Mouse (Mus musculus): ENCODE data around the gene Sipa1l3.

The Sipa1l3 gene

DNA sequence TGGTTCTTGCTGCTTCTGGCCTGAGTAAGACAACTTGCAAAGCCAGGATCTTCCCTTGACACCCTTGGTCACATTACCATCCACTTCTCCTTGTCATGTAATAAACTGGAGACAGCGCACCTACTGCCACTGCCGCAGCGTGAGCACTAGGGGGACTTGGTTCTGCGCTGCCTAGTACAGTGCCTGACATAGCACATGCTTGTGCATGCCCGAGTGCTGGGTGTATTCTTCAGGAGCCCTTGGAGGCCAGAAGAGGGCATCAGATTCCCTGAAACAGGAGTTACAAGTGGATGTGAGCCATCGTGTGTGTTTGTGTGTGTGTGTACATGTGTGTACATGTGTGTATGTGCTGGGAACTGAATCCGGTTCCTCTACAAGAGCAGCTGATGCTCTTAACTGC lies 231.0 kb downstream of the Sipa1l3 start:
- in situ Hi-C loops (cut with MboI, MseI), result loop anchor here (10.0 kb wide), 1 partner anchor 243 kb away; no protein-coding TSS in a partner anchor

GRCm38 (mm10) chr7:29284523-29284922 lies 233.9 kb downstream of the Sipa1l3 start:
- in situ Hi-C loops (cut with MboI, MseI), result loop anchor here (10.0 kb wide), 1 partner anchor 240 kb away; no protein-coding TSS in a partner anchor

DNA sequence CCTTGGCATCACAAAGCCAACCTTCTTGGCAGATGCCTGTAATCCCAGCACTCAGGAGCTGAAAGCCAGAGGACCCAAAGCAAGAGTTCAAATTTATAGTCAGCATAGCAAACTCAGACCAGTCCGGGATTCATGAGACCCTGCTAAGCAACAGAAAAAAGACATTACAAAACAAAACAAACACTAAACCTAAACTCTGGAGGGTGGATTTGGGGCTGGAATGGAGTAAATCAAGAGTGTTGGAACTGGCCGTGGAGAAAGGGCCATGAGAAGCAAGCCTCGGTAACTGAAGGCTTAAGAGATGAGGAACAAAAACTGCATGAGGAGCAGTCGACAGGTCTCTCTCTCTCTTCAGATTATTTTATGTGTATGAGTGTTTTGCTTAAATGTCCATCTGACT lies 234.6 kb downstream of the Sipa1l3 start:
- in situ Hi-C loops (cut with MboI, MseI), result loop anchor here (10.0 kb wide), 1 partner anchor 239 kb away; no protein-coding TSS in a partner anchor

DNA sequence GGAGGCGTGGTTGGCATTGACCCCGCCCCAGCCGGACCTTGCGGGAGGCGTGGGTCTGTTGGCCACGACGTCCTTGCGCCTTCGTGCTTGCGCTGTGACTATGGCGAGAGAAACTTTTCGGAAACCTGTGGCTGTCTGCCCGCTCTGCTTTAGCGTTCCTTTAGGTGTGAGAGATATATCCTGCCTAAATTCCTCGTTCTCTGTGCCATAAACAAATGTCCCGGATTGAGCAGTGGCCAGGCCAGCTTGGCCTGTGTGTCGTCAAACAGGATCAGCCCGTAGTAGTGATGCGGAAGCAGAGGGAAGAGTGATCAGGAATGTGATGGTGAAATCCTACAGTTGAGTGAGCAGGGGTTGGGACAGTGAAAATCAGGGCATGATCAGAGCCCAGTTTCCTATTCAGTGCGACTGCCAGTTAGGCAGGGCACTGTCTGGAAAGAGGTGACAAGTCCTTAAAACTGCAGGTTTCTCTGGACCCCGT lies 236.3 kb downstream of the Sipa1l3 start:
- in situ Hi-C loops (cut with MboI, MseI), result loop anchor here (10.0 kb wide), 1 partner anchor 237 kb away; no protein-coding TSS in a partner anchor

DNA sequence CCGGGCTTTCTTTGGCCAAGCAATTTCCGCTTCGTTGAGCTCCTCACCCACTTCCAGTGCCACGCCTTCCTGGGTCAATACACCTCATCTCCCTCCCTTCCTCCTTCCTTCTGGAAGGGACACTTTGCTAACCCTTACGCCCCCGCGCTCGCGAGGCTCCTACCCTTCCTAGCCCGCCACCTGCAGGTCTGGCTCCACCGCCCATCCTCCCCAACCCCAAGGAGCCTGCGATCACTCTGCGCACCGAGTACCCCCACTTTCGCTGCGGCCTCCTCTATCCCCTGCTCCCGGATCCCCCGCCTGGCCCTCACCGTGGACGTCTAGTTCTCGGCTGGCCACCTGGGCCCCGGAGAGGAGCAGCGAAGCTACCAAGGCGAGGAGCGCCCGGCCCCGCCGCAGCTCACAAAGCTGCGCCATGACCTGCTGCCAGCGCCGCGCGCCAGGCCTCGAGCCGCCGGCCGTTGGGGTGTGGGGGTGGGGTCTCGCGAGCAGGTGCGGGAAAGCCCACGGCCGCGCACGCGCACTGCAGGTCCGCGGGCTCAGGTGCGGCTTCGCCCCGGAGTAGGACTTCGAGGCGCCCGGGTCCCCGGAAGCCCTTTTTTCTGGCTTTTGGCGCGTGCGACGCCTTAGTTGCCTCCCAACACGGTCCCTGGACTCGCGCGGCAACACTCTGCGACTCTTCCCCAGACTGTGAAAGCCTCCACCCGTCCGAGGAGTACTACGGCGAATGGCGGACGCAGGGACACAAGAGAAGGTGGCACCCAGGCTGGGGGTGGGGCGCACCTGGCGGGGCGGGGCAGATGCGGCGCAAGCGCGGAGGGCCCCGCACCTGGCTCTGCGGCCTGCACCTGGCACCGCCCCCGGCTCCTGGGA lies 237.0 kb downstream of the Sipa1l3 start, which contains the start of gene Spint2:
Gene Spint2, minus strand, starts transcription at position 712 of the 873 bp plus-strand sequence.
- in situ Hi-C loops (cut with MboI, MseI), result loop anchor here (10.0 kb wide), 1 partner anchor 237 kb away; no protein-coding TSS in a partner anchor

DNA sequence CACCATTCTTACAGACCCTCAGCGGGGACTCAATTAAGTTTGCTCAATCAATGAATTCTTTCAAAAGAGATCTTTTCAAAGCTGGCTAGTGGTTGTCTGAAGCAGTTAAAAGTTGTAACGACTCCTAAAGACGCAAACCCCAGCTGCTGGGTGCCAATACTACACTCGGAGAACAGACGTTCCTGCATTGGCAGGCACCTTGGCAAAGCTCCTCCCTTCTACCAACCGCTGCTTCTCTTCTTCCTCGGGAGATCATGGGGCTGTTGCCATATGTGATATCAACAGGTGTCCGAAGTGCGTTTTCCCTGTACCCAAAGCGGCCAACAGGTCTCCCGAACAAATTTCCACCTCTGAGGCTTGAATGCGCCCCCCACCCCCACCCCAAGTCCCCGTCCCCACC lies 237.6 kb downstream of the Sipa1l3 start:
- in situ Hi-C loops (cut with MboI, MseI), result loop anchor here (10.0 kb wide), 1 partner anchor 236 kb away; no protein-coding TSS in a partner anchor

GRCm38 (mm10) chr7:29279924-29280323 lies 238.5 kb downstream of the Sipa1l3 start:
- in situ Hi-C loops (cut with MboI, MseI), result loop anchor here (10.0 kb wide), 1 partner anchor 235 kb away; no protein-coding TSS in a partner anchor

- in situ Hi-C loops (cut with MboI, MseI), result no loop called here
Measured at GRCm38 (mm10) chr7:29279261-29279660, 239.2 kb downstream of the Sipa1l3 start.

DNA sequence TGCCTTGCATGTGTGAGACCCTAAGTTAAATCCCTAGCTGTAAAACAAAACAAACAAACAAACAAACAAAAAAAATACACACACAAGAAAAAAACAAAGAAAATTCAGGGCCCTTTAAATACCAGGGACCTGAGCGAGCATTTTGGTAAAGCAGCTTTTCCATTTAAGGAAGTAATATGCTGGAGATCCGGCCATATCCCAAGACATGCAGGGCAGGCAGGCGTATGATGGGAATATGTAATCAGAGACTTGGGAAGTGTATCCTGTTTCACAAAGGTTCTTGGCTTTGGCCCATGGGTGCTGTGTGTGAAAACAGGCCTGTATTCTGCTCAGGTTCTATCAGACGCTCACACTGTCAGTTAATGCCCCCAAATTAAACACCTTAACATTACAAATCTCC lies 240.9 kb downstream of the Sipa1l3 start:
- in situ Hi-C loops (cut with MboI, MseI), result no loop called here

DNA sequence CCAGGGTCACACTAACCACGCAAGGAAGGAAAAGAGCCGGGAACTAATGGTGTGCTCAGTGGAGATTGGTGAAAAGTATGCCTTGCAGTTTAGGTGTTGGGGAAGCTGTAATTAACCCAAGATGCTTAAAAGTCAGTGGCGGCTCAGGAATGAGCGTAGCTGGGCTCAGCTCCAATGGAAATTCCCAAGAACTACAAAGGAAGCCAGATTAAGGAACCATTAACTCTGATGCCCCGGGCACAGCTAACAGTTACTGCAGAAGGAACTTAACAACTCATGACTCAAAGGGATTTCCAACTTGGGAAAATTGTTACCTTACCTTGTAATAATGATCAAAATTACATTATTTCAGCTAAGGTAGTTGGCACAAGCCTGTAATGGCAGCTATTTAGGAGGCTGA lies 241.7 kb downstream of the Sipa1l3 start:
- in situ Hi-C loops (cut with MboI, MseI), result no loop called here

GRCm38 (mm10) chr7:29271687-29272465 lies 246.6 kb downstream of the Sipa1l3 start:
- in situ Hi-C loops (cut with MboI, MseI), result no loop called here

- in situ Hi-C loops (cut with MboI, MseI), result no loop called here
Measured at GRCm38 (mm10) chr7:29270445-29270844, 248.0 kb downstream of the Sipa1l3 start.

Measured in T-helper 1 cell (primary cell).